Mouse (Mus musculus) fat pad, adult 2 months (tissue): ENCODE data around the gene Pde6h.
"Not testable (repeated sequence)": the region's sequence is repeated elsewhere in the genome, so short reads cannot be mapped to it uniquely, and the experiment has no call there.

Source experiments
- DNase-seq: peaks from one replicate; pipeline ENCODE4 v3.0.0-alpha.2; 2011; ENCODE audit warnings: low read depth, low spot score; ENCODE audit errors: extremely low read depth

Gene Pde6h

GRCm38 (mm10) chr6:136923532-136923931 lies at the start of gene Pde6h:
TSS of gene Pde6h (plus strand) at chr6:136923832.
- no peak for DNase-seq

- no peak for DNase-seq
Observed at GRCm38 (mm10) chr6:136874599-136874998, 49.0 kb upstream of the Pde6h start.

GRCm38 (mm10) chr6:136875670-136876069 lies 48.0 kb upstream of the Pde6h start, which contains the start of gene Mgp:
TSS of gene Mgp (minus strand) at chr6:136875823.
- no peak for DNase-seq

GRCm38 (mm10) chr6:136881678-136882077 lies 42.0 kb upstream of the Pde6h start:
- no peak for DNase-seq

GRCm38 (mm10) chr6:136883431-136883915 lies 40.2 kb upstream of the Pde6h start:
- no peak for DNase-seq

- no peak for DNase-seq
Observed at GRCm38 (mm10) chr6:136883961-136884360, 39.7 kb upstream of the Pde6h start.

- DNase-seq: not testable (repeated sequence)
Observed at GRCm38 (mm10) chr6:136884766-136885165, 38.9 kb upstream of the Pde6h start.

GRCm38 (mm10) chr6:136887854-136888253 lies 35.8 kb upstream of the Pde6h start:
- no peak for DNase-seq

- DNase-seq: no peak
Observed at GRCm38 (mm10) chr6:136889067-136889466, 34.6 kb upstream of the Pde6h start.

- no peak for DNase-seq
Observed at GRCm38 (mm10) chr6:136889554-136889953, 34.1 kb upstream of the Pde6h start.

- DNase-seq: no peak
Observed at GRCm38 (mm10) chr6:136892002-136892401, 31.6 kb upstream of the Pde6h start.

- DNase-seq: no peak
Observed at GRCm38 (mm10) chr6:136894532-136895339, 28.9 kb upstream of the Pde6h start.

GRCm38 (mm10) chr6:136897789-136898188 lies 25.8 kb upstream of the Pde6h start:
- DNase-seq: no peak

- no peak for DNase-seq
Observed at GRCm38 (mm10) chr6:136898222-136898621, 25.4 kb upstream of the Pde6h start.

- no peak for DNase-seq
Observed at GRCm38 (mm10) chr6:136898954-136899353, 24.7 kb upstream of the Pde6h start.

GRCm38 (mm10) chr6:136900369-136901009 lies 23.1 kb upstream of the Pde6h start:
- DNase-seq: no peak

GRCm38 (mm10) chr6:136901010-136901409 lies 22.6 kb upstream of the Pde6h start:
- DNase-seq: no peak

- no peak for DNase-seq
Observed at GRCm38 (mm10) chr6:136902527-136902926, 21.1 kb upstream of the Pde6h start.

GRCm38 (mm10) chr6:136903885-136904470 lies 19.7 kb upstream of the Pde6h start:
- DNase-seq: no peak

GRCm38 (mm10) chr6:136906283-136906936 lies 17.2 kb upstream of the Pde6h start:
- DNase-seq: no peak

- no peak for DNase-seq
Observed at GRCm38 (mm10) chr6:136906937-136907293, 16.7 kb upstream of the Pde6h start.
